Mouse (Mus musculus): ENCODE results near the gene Glod4. TPM values are rescaled to one million over a fixed set of nuclear protein-coding genes. Genes with fewer than 3 reads are reported as not detected.
A peak's percentile ranks its signal among the peaks of the same experiment; 100 is the strongest.

Gene Glod4
- polyA plus RNA-seq, 1 experiment from 2014 or later, result 131 TPM

GRCm38 (mm10) chr11:76146187-76147010 lies 97.1 kb downstream of the Glod4 start:
- TF ChIP-seq CTCF (IDR thresholded peaks at IDR 0.05; ENCODE audit: low read depth), result no peak
- no peak for DNase-seq (ENCODE audit: low spot score)

GRCm38 (mm10) chr11:76145169-76145568 lies 98.4 kb downstream of the Glod4 start:
- Histone ChIP-seq H3K27me3 (ENCODE audit: insufficient read depth, low read length) (no peaks in the 10 kb centered on the region), H3K4me1 (replicated peaks; ENCODE audit: insufficient read depth, low read length) (no peaks in the 10 kb centered on the region), H3K4me3 (replicated peaks; ENCODE audit: low read depth, low read length) (no peak overlapping the region), H3K9ac (ENCODE audit: low read depth, low read length) (no peak overlapping the region), H3K36me3 (ENCODE audit: insufficient read depth, low read length) (no peaks in the 10 kb centered on the region), H3K27ac (no peak overlapping the region), H3K9me3 (replicated peaks; ENCODE audit: low read length) (no peaks in the 10 kb centered on the region), H3K4me2 (ENCODE audit: low read length) (no peak overlapping the region)
- ATAC-seq (replicated peaks; ENCODE audit: low FRiP score, low read depth), result no peak
- no peak for TF ChIP-seq CTCF (IDR thresholded peaks at IDR 0.05; ENCODE audit: low read depth)
- no peak for DNase-seq (ENCODE audit: low spot score)
- WGBS, result 97% methylated on average over 1 of the region's 1 CpGs

More at GRCm38 (mm10) chr11:76146187-76147010, 97.1 kb downstream of the Glod4 start:
- Histone ChIP-seq H3K27ac (no peak overlapping the region), H3K4me1 (replicated peaks; ENCODE audit: insufficient read depth, low read length) (no peaks in the 10 kb centered on the region), H3K4me3 (replicated peaks; ENCODE audit: low read depth, low read length) (no peak overlapping the region), H3K4me2 (ENCODE audit: low read length) (no peak overlapping the region), H3K9ac (ENCODE audit: low read depth, low read length) (no peak overlapping the region), H3K9me3 (replicated peaks; ENCODE audit: low read length) (no peaks in the 10 kb centered on the region), H3K27me3 (ENCODE audit: insufficient read depth, low read length) (no peaks in the 10 kb centered on the region), H3K36me3 (ENCODE audit: insufficient read depth, low read length) (no peaks in the 10 kb centered on the region)
- ATAC-seq (replicated peaks; ENCODE audit: low FRiP score, low read depth), result no peak
- WGBS, result 85% methylated on average over 8 of the region's 8 CpGs

- 91% methylated on average over 8 of the region's 8 CpGs for WGBS
Observed at GRCm38 (mm10) chr11:76144386-76144785, 99.1 kb downstream of the Glod4 start.

GRCm38 (mm10) chr11:76137996-76138395 lies 105.5 kb downstream of the Glod4 start:
- DNase-seq (ENCODE audit: low spot score), result no peak
- WGBS, result 76% methylated on average over 3 of the region's 3 CpGs
- no peak for ATAC-seq (replicated peaks; ENCODE audit: low FRiP score, low read depth)
- Histone ChIP-seq H3K27ac (no peak overlapping the region), H3K4me2 (ENCODE audit: low read length) (no peak overlapping the region), H3K4me3 (replicated peaks; ENCODE audit: low read depth, low read length) (no peak overlapping the region), H3K27me3 (ENCODE audit: insufficient read depth, low read length) (no peaks in the 10 kb centered on the region), H3K9me3 (replicated peaks; ENCODE audit: low read length) (no peaks in the 10 kb centered on the region), H3K36me3 (ENCODE audit: insufficient read depth, low read length) (peaks cover 7% of the 10 kb centered on the region; the same call in 1 of the 2 replicates), H3K4me1 (replicated peaks; ENCODE audit: insufficient read depth, low read length) (no peaks in the 10 kb centered on the region), H3K9ac (ENCODE audit: low read depth, low read length) (no peak overlapping the region)
- no peak for TF ChIP-seq CTCF (IDR thresholded peaks at IDR 0.05; ENCODE audit: low read depth)

More at GRCm38 (mm10) chr11:76144386-76144785, 99.1 kb downstream of the Glod4 start:
- Histone ChIP-seq H3K27ac (no peak overlapping the region), H3K4me3 (replicated peaks; ENCODE audit: low read depth, low read length) (no peak overlapping the region), H3K4me1 (replicated peaks; ENCODE audit: insufficient read depth, low read length) (no peaks in the 10 kb centered on the region), H3K9ac (ENCODE audit: low read depth, low read length) (no peak overlapping the region), H3K4me2 (ENCODE audit: low read length) (no peak overlapping the region), H3K9me3 (replicated peaks; ENCODE audit: low read length) (no peaks in the 10 kb centered on the region), H3K36me3 (ENCODE audit: insufficient read depth, low read length) (no peaks in the 10 kb centered on the region), H3K27me3 (ENCODE audit: insufficient read depth, low read length) (no peaks in the 10 kb centered on the region)
- TF ChIP-seq CTCF (IDR thresholded peaks at IDR 0.05; ENCODE audit: low read depth), result no peak
- ATAC-seq (replicated peaks; ENCODE audit: low FRiP score, low read depth) (no peak), DNase-seq (ENCODE audit: low spot score) (no peak)

GRCm38 (mm10) chr11:76135641-76136437 lies 107.7 kb downstream of the Glod4 start:
- no peak for TF ChIP-seq CTCF (IDR thresholded peaks at IDR 0.05; ENCODE audit: low read depth)
- Histone ChIP-seq H3K9ac (ENCODE audit: low read depth, low read length) (no peak overlapping the region), H3K4me2 (ENCODE audit: low read length) (no peak overlapping the region), H3K27me3 (ENCODE audit: insufficient read depth, low read length) (no peaks in the 10 kb centered on the region), H3K4me3 (replicated peaks; ENCODE audit: low read depth, low read length) (no peak overlapping the region), H3K9me3 (replicated peaks; ENCODE audit: low read length) (no peaks in the 10 kb centered on the region), H3K36me3 (ENCODE audit: insufficient read depth, low read length) (peaks cover 7% of the 10 kb centered on the region; the same call in 1 of the 2 replicates), H3K4me1 (replicated peaks; ENCODE audit: insufficient read depth, low read length) (no peaks in the 10 kb centered on the region), H3K27ac (no peak overlapping the region)
- no peak for ATAC-seq (replicated peaks; ENCODE audit: low FRiP score, low read depth)
- no peak for DNase-seq (ENCODE audit: low spot score)
- 79% methylated on average over 7 of the region's 7 CpGs for WGBS

GRCm38 (mm10) chr11:76130859-76131258 lies 112.7 kb downstream of the Glod4 start:
- no peak overlapping the region for H3K4me3 ChIP-seq (replicated peaks; ENCODE audit: low read depth, low read length)
- ATAC-seq (replicated peaks; ENCODE audit: low FRiP score, low read depth) (no peak), DNase-seq (ENCODE audit: low spot score) (peak; percentile 57)
- no peak overlapping the region for H3K9ac ChIP-seq (ENCODE audit: low read depth, low read length)
- TF ChIP-seq CTCF (IDR thresholded peaks at IDR 0.05; ENCODE audit: low read depth), result no peak
- H3K27me3 ChIP-seq (ENCODE audit: insufficient read depth, low read length), result no peaks in the 10 kb centered on the region
- 0 out of 2 replicates have a peak overlapping the region, but pooled peaks have one; percentile 8 for H3K27ac ChIP-seq
- peaks cover 5% of the 10 kb centered on the region; the same call in 1 of the 2 replicates for H3K36me3 ChIP-seq (ENCODE audit: insufficient read depth, low read length)
- no peaks in the 10 kb centered on the region for H3K4me1 ChIP-seq (replicated peaks; ENCODE audit: insufficient read depth, low read length)
- no peaks in the 10 kb centered on the region for H3K9me3 ChIP-seq (replicated peaks; ENCODE audit: low read length)
- no peak overlapping the region for H3K4me2 ChIP-seq (ENCODE audit: low read length)
- 77% methylated on average over 5 of the region's 5 CpGs for WGBS

Data from kidney, postnatal 0 days (tissue).